Mouse (Mus musculus) liver, embryonic 16.5 days (tissue): ENCODE results near the gene Myom1. TPM values are rescaled to one million over a fixed set of nuclear protein-coding genes. Genes with fewer than 3 reads are reported as not detected.
A peak's percentile ranks its signal among the peaks of the same experiment; 100 is the strongest.
"Not testable (repeated sequence)": the region's sequence is repeated elsewhere in the genome, so short reads cannot be mapped to it uniquely, and the experiment has no call there.

Source experiments
- ATAC-seq: fragments of 200-750 bp; cut with Nextera tagmentation; 2 replicates; pipeline ENCODE4 v1.8.0; 2017; ENCODE audit warnings: low read depth, mild to moderate bottlenecking, moderate number of reproducible peaks, moderate library complexity
- H3K27ac ChIP-seq: fragments of 300-500 bp; sonication (generic); 2 replicates; pipeline ENCODE4 v1.5.1; 2014; ENCODE audit warnings: mild to moderate bottlenecking, low read length
- H3K27me3 ChIP-seq: fragments of 300-500 bp; sonication (generic); 2 replicates; pipeline ENCODE4 v1.6.1; 2014; ENCODE audit warnings: low read depth, low read length, mixed read lengths; ENCODE audit not compliant: control insufficient read depth, insufficient read depth
- H3K36me3 ChIP-seq: fragments of 300-500 bp; sonication (generic); 2 replicates; pipeline ENCODE4 v1.6.1; 2014; ENCODE audit warnings: mild to moderate bottlenecking; ENCODE audit not compliant: control insufficient read depth, insufficient read depth
- H3K4me1 ChIP-seq: fragments of 300-500 bp; sonication (generic); 2 replicates; pipeline ENCODE4 v1.6.1; 2014; ENCODE audit warnings: low read depth, low read length, mixed read lengths; ENCODE audit not compliant: control insufficient read depth
- H3K4me2 ChIP-seq: fragments of 300-500 bp; sonication (generic); 2 replicates; pipeline ENCODE4 v1.6.1; 2014; ENCODE audit warnings: low read depth, low read length, mixed read lengths
- H3K4me3 ChIP-seq: fragments of 300-500 bp; sonication (generic); 2 replicates; pipeline ENCODE4 v1.5.1; 2014; ENCODE audit warnings: low read depth, mild to moderate bottlenecking, low read length
- H3K9ac ChIP-seq: fragments of 300-500 bp; sonication (generic); 2 replicates; pipeline ENCODE4 v1.6.1; 2014; ENCODE audit warnings: low read depth, low read length
- H3K9me3 ChIP-seq: fragments of 300-500 bp; sonication (generic); replicated peaks from 2 replicates; pipeline ENCODE4 v1.6.1; 2016; ENCODE audit warnings: low read length; ENCODE audit not compliant: control insufficient read depth
- WGBS: fragments of 180-500 bp; shearing (Covaris S2); extraction: QIAGEN DNeasy Blood & Tissue Kit; methylation state at CpG from one replicate; pipeline ENCODE4 v1.1.7; 2014; ENCODE audit not compliant: insufficient replicate concordance; 5-methylcytosine and 5-hydroxymethylcytosine counted together
- polyA plus RNA-seq: library from polyadenylated mRNA; unstranded; fragments of >200 nt; fragmentation: Nextera tagmentation; extraction: Ambion mirVana; gene quantifications from 2 replicates; pipeline ENCODE4 v1.2.1, GENCODE M21; 2015

Gene Myom1
- 2.1 and 3.3 TPM in 2 replicates for polyA plus RNA-seq

DNA sequence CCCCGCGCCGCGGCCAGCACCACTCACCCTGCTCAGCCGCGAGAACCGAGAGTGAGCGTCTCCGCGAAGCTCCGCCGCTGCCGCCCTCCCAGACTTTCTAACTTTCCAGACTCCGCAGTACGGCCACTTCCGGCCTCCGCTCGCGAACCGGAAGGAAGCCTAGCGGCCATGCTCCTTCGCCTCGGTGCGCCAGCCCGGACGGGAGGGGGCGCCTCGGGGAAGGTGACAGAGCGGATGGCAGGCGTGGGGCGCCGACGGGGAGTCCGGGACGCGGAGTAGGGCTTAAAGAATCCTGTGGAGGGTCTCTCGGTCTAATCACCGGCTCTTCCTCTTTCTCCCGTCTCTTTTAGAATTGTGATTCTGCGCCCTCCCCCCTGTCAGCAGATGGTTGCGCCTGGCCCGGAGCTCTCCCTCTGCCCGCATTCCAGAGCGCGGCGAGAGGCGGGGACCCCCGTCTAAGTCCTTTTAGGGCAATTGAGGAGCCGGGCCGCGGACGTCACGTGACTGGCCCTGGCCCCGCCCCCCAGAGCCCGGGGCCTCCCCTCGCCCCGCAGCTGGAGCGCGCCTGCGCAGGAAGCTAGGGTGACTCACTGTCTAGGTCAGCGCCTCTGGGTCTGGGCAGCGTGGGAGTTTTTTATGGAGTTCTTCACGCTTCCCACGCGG, at the start of gene Myom1:
Gene Myom1, plus strand, starts transcription at position 553 of the 663 bp plus-strand sequence.
- H3K4me2 ChIP-seq, result peak within 1 kb of the TSS; percentile 74
- H3K9me3 ChIP-seq, result no peaks in the 10 kb centered on the region
- peak within 1 kb of the TSS; percentile 97 for H3K9ac ChIP-seq
- no peaks in the 10 kb centered on the region for H3K36me3 ChIP-seq
- peaks cover 30% of the 10 kb centered on the region for H3K4me1 ChIP-seq
- WGBS, result under 1% methylated on average over 64 of the region's 65 CpGs
- H3K27ac ChIP-seq, result peak within 1 kb of the TSS; percentile 95
- peak; percentile 90 for ATAC-seq
- H3K4me3 ChIP-seq, result peak within 1 kb of the TSS; percentile 90
- H3K27me3 ChIP-seq, result no peaks in the 10 kb centered on the region

DNA sequence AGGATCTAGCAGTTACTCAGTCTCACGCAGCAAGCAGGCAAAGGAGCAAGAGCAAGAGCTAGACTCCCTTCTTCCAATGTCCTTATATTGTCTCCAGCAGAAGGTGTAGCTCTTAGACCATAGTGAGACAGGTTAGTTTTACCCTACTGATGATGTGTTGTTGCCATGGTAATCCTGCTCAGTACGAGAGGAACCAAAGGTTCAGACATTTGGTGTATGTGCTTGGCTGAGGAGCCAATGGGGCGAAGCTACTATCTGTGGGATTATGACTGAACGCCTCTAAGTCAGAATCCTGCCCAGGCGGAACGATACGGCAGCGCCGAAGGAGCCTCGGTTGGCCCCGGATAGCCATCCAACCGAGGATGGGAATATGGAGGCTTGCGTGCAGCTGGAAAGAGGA, 38.9 kb upstream of the Myom1 start:
- H3K27me3 ChIP-seq, H3K9me3 ChIP-seq, H3K9ac ChIP-seq, H3K4me2 ChIP-seq, H3K36me3 ChIP-seq, H3K4me3 ChIP-seq, H3K4me1 ChIP-seq, H3K27ac ChIP-seq: not testable (repeated sequence)
- WGBS, result 73% methylated on average over 13 of the region's 13 CpGs
- ATAC-seq, result peak; percentile 100

- ATAC-seq, result no peak
- Histone ChIP-seq H3K27me3 (no peaks in the 10 kb centered on the region), H3K4me1 (no peaks in the 10 kb centered on the region), H3K27ac (no peak overlapping the region), H3K4me3 (no peak overlapping the region), H3K36me3 (no peaks in the 10 kb centered on the region), H3K9ac (no peak overlapping the region), H3K4me2 (no peak overlapping the region), H3K9me3 (no peaks in the 10 kb centered on the region)
- 54% methylated on average over 2 of the region's 2 CpGs for WGBS
Measured at GRCm38 (mm10) chr17:70965281-70965680, 37.2 kb upstream of the Myom1 start.

GRCm38 (mm10) chr17:70966126-70966525, 36.3 kb upstream of the Myom1 start:
- no peaks in the 10 kb centered on the region for H3K9me3 ChIP-seq
- ATAC-seq, result no peak

DNA sequence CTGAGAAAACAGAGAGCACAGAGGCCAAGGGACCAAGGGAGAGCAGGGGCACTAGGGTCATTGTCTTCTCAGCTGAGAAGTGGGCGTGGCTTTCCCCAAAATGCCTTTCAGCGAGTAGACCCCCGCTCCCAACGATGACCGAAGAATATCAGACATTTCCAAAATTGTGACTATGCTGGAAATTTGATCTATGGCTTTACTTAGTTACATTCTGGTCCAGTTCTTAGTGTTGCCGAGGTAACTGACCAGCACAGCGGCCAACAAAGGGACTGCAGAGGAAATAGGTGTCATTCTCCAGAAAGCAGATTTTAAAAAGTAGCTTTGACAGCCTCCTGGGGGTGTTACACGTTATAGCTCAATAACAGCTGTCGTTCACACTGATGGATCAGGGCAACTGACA, 35.2 kb upstream of the Myom1 start:
- Histone ChIP-seq H3K36me3 (no peaks in the 10 kb centered on the region), H3K4me3 (no peak overlapping the region), H3K27ac (no peak overlapping the region), H3K27me3 (no peaks in the 10 kb centered on the region), H3K9me3 (no peaks in the 10 kb centered on the region), H3K4me2 (no peak overlapping the region), H3K9ac (no peak overlapping the region), H3K4me1 (no peaks in the 10 kb centered on the region)
- 51% methylated on average over 9 of the region's 9 CpGs for WGBS
- no peak for ATAC-seq

More at GRCm38 (mm10) chr17:70966126-70966525, 36.3 kb upstream of the Myom1 start:
- Histone ChIP-seq H3K27me3 (no peaks in the 10 kb centered on the region), H3K9ac (no peak overlapping the region), H3K36me3 (no peaks in the 10 kb centered on the region), H3K4me2 (no peak overlapping the region), H3K4me1 (no peaks in the 10 kb centered on the region), H3K27ac (no peak overlapping the region), H3K4me3 (no peak overlapping the region)
- 33% methylated on average over 7 of the region's 7 CpGs for WGBS

GRCm38 (mm10) chr17:70967646-70968045, 34.8 kb upstream of the Myom1 start:
- ATAC-seq, result no peak
- H3K27ac ChIP-seq, result no peak overlapping the region
- no peaks in the 10 kb centered on the region for H3K9me3 ChIP-seq
- no peaks in the 10 kb centered on the region for H3K36me3 ChIP-seq
- no peaks in the 10 kb centered on the region for H3K4me1 ChIP-seq
- no peak overlapping the region for H3K4me2 ChIP-seq
- no peaks in the 10 kb centered on the region for H3K27me3 ChIP-seq
- H3K4me3 ChIP-seq, result no peak overlapping the region
- 45% methylated on average over 12 of the region's 12 CpGs for WGBS
- no peak overlapping the region for H3K9ac ChIP-seq

- Histone ChIP-seq H3K9me3 (no peaks in the 10 kb centered on the region), H3K4me3 (no peak overlapping the region), H3K9ac (no peak overlapping the region), H3K4me2 (no peak overlapping the region), H3K27me3 (no peaks in the 10 kb centered on the region), H3K27ac (no peak overlapping the region), H3K36me3 (no peaks in the 10 kb centered on the region; the same call in 1 of the 2 replicates), H3K4me1 (no peaks in the 10 kb centered on the region)
- ATAC-seq, result no peak
- WGBS, result 20% methylated on average over 8 of the region's 8 CpGs
Measured at GRCm38 (mm10) chr17:70968606-70969191, 33.7 kb upstream of the Myom1 start.

DNA sequence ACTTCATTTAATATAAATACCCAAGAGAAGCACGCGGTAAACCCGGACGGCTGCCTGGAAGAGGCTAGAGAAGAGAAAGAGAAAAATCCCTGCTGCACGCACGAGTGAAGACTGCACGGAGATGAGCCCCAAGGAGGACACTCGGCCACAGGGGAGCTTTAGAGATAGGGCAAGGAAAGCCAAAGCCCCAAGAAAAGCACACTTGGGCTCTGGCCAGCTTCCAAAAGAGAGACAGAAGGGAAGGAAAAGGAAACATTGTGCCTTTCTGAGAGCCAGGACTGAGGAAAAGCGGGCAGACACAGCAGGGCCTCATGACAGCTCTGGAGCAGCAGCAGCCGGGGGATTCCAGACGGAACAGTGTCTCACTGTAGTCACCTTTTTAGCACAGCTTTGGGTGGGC, 31.2 kb upstream of the Myom1 start:
- ATAC-seq, result no peak

GRCm38 (mm10) chr17:70973398-70973797, 29.0 kb upstream of the Myom1 start:
- Histone ChIP-seq H3K9ac (no peak overlapping the region), H3K27ac (no peak overlapping the region), H3K4me1 (no peaks in the 10 kb centered on the region), H3K27me3 (no peaks in the 10 kb centered on the region), H3K36me3 (no peaks in the 10 kb centered on the region; the same call in 1 of the 2 replicates), H3K4me3 (no peak overlapping the region), H3K9me3 (no peaks in the 10 kb centered on the region), H3K4me2 (no peak overlapping the region)
- ATAC-seq, result no peak
- WGBS, result 68% methylated on average over 9 of the region's 9 CpGs

More for the DNA sequence above, 31.2 kb upstream of the Myom1 start:
- Histone ChIP-seq H3K9me3 (no peaks in the 10 kb centered on the region), H3K27me3 (no peaks in the 10 kb centered on the region), H3K9ac (no peak overlapping the region), H3K36me3 (no peaks in the 10 kb centered on the region; the same call in 1 of the 2 replicates), H3K4me2 (no peak overlapping the region), H3K4me1 (no peaks in the 10 kb centered on the region), H3K27ac (no peak overlapping the region), H3K4me3 (no peak overlapping the region)
- WGBS, result 72% methylated on average over 11 of the region's 11 CpGs
